Mouse (Mus musculus) limb, embryonic 10.5 days (tissue): ENCODE results near the gene Prss56. TPM values are rescaled to one million over a fixed set of nuclear protein-coding genes. Genes with fewer than 3 reads are reported as not detected.
A peak's percentile ranks its signal among the peaks of the same experiment; 100 is the strongest.

Experiments
- DNase-seq: peaks from one replicate; pipeline ENCODE4 v3.0.0-alpha.2; 2017; ENCODE audit warnings: low spot score
- H3K27ac ChIP-seq: fragments of 300-500 bp; sonication (generic); 2 replicates; pipeline ENCODE4 v1.5.1; 2016; ENCODE audit warnings: mild to moderate bottlenecking
- H3K27me3 ChIP-seq: fragments of 300-500 bp; sonication (generic); 2 replicates; pipeline ENCODE4 v1.6.1; 2016; ENCODE audit warnings: low read depth, mild to moderate bottlenecking; ENCODE audit not compliant: poor library complexity, severe bottlenecking
- H3K36me3 ChIP-seq: fragments of 300-500 bp; sonication (generic); 2 replicates; pipeline ENCODE4 v1.6.1; 2016; ENCODE audit warnings: mild to moderate bottlenecking, moderate library complexity
- H3K4me1 ChIP-seq: fragments of 300-500 bp; sonication (generic); 2 replicates; pipeline ENCODE4 v1.6.1; 2016
- H3K4me3 ChIP-seq: fragments of 300-500 bp; sonication (generic); 2 replicates; pipeline ENCODE4 v1.5.1; 2016; ENCODE audit warnings: mild to moderate bottlenecking, moderate library complexity
- H3K9me3 ChIP-seq: fragments of 300-500 bp; sonication (generic); replicated peaks from 2 replicates; pipeline ENCODE4 v1.6.1; 2016; ENCODE audit warnings: mild to moderate bottlenecking
- WGBS: fragments of 180-500 bp; shearing (Covaris S2); methylation state at CpG from one replicate; pipeline ENCODE4 v1.1.7; 2016; 5-methylcytosine and 5-hydroxymethylcytosine counted together
- polyA plus RNA-seq: library from polyadenylated mRNA; unstranded; fragments of >200 nt; fragmentation: Nextera tagmentation; extraction: Ambion mirVana; gene quantifications from 2 replicates; pipeline ENCODE4 v1.2.1, GENCODE M21; 2016

Prss56 gene
- polyA plus RNA-seq, 1 experiment from 2014 or later = not detected

DNA sequence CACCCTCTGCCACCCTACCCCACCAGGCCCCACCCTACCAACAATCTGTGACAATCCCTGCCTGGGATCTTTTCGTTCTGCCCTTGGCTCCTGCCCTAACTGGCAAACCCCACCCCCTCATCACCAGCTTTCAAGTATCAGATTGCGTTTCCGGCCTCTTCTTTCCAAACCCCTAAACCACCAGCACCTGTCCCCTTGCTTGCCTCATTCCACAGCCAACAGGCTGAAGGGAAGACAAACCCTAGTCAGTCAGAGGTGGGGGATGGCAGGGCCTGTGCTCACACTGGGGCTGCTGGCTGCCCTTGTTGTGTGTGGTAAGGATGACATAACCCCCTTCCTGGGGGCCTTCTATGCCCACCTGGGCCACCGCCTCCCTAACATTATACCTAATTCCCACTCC lies 7.3 kb downstream of the Prss56 start, which contains the start of gene Chrnd:
Chrnd (plus strand) TSS at position 179 of the 400 bp plus-strand sequence.
- H3K27ac ChIP-seq = peak within 1 kb of the TSS; percentile 50; the same call in 1 of the 2 replicates
- H3K9me3 ChIP-seq = no peaks in the 10 kb centered on the region
- H3K36me3 ChIP-seq = no peaks in the 10 kb centered on the region
- WGBS = 28% methylated on average over 4 of the region's 4 CpGs
- peaks cover 51% of the 10 kb centered on the region for H3K27me3 ChIP-seq
- H3K4me1 ChIP-seq = peaks cover 27% of the 10 kb centered on the region
- no peak within 1 kb of the TSS for H3K4me3 ChIP-seq
- DNase-seq = no peak

DNA sequence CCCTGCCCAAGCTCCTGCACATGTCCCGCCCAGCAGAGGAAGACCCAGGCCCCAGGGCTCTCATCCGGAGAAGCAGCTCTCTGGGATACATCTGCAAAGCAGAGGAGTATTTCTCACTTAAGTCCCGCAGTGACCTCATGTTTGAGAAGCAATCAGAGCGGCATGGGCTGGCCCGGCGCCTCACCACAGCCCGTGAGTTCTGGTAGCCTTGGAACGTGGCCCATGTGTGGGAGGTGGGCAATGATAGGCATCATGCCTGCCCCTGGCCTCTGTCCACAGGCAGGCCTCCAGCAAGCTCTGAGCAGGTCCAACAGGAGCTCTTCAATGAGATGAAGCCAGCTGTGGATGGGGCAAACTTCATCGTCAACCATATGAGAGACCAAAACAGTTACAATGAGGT lies 14.2 kb downstream of the Prss56 start:
- WGBS = 82% methylated on average over 9 of the region's 9 CpGs
- no peak for DNase-seq
- no peaks in the 10 kb centered on the region for H3K9me3 ChIP-seq
- H3K4me3 ChIP-seq = no peak overlapping the region
- no peaks in the 10 kb centered on the region for H3K4me1 ChIP-seq
- H3K36me3 ChIP-seq = no peaks in the 10 kb centered on the region
- peaks cover 4% of the 10 kb centered on the region; the same call in 1 of the 2 replicates for H3K27me3 ChIP-seq
- H3K27ac ChIP-seq = no peak overlapping the region

DNA sequence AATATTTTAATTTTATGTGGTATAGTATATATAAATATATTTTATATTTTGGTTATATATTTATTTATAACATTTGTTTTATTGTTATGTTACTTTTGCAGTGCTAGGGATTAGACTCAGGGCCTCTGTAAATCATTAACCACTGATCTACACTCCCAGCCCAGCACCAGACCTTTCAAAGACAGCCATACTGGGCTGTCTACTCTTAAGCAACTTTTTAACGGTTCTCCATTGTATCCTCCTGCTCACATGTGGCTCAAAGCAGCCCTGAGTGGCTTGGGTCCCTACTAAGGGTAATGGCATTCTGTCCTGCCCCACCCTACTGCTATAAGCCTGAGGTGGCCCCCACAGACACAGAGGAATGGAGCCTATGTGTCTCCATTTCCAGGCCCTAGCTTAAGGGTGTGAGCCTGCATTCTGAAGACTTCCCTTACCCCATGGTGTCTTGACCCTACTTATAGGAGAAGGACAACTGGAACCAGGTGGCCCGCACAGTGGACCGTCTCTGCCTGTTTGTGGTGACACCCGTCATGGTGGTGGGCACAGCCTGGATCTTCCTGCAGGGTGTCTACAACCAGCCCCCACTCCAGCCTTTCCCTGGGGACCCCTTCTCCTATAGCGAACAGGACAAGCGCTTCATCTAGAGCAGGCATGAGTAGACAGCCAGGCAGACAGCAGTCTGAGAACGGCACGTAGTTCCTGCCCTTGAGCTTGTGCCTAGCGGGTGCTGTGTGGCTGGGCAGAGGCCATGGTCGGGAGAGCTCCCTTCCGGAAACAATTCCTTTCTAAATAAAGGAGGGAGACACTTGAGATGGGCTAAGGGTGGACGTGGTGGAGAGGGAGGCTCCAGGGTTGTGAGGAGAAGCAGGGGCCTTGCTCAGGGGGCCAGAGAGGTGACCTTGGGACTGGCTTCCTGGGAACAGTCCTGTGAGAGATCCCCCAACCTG lies 15.3 kb downstream of the Prss56 start:
- Histone ChIP-seq H3K36me3 (no peaks in the 10 kb centered on the region), H3K27me3 (no peaks in the 10 kb centered on the region), H3K9me3 (no peaks in the 10 kb centered on the region), H3K4me1 (no peaks in the 10 kb centered on the region), H3K27ac (no peak overlapping the region), H3K4me3 (no peak overlapping the region)
- DNase-seq = no peak
- 86% methylated on average over 12 of the region's 12 CpGs for WGBS

DNA sequence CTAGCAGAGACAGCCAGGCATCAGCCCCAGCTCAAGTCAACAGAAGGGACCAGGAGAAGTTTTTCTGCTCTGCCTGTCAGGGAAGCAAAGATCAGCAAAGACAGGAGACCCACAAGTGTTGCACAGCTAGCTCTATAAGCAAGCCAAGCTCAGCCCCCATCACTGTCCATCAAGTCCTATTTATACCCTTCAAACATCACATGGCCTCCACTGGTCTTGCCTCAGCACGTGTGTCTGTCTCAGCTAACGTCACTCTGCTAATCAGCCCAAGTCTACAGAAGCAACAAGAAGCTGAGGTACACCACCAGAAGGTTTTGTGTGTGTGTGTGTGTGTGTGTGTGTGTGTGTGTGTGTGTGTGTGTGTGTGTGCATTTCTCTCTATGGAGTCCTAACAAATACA lies 17.7 kb downstream of the Prss56 start:
- 84% methylated on average over 2 of the region's 2 CpGs for WGBS
- Histone ChIP-seq H3K9me3 (no peaks in the 10 kb centered on the region), H3K36me3 (no peaks in the 10 kb centered on the region), H3K4me1 (peaks cover 11% of the 10 kb centered on the region), H3K4me3 (no peak overlapping the region), H3K27ac (no peak overlapping the region), H3K27me3 (peaks cover 5% of the 10 kb centered on the region)
- no peak for DNase-seq

DNA sequence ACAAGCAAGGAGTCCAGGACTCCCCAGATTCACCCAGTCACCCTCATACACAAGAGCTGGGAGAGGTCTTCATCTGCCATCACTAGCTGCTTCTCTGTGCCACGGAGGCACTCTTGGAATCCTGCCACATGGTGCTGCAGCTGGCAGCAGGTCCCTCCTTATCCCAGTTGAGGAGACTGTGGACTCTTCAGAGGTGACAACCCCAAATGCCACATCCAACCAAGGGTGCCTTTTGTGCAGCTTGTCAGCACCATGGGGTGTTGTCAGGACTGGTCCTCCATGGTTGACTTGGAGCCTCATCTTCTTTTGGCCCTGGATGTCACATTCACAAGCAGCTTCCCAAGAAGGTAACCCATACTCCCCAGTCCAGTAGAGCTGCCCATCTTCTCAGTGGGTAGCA lies 18.7 kb downstream of the Prss56 start:
- 58% methylated on average over 1 of the region's 1 CpGs for WGBS
- Histone ChIP-seq H3K9me3 (no peaks in the 10 kb centered on the region), H3K4me1 (peaks cover 19% of the 10 kb centered on the region), H3K4me3 (no peak overlapping the region), H3K27ac (no peak overlapping the region), H3K27me3 (peaks cover 15% of the 10 kb centered on the region), H3K36me3 (no peaks in the 10 kb centered on the region)
- no peak for DNase-seq

DNA sequence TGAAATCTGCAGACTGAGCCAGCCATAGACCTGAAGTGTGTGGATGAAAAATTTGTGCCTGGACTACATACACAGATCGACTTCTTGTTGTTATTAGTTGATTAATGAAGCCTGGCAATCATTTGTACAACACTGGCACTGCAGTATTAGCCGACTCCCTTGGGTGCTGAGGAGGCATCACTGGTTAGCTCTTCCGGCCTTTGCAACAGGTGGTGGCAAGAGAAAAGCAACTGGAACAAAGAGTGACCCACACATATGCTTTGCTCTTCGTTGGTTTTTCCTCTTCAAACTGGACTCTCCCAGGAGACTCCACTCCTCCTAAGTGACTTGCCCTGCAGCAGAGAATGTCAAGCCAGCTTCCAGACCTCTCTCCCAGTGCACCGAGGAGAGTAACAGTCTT lies 20.7 kb downstream of the Prss56 start:
- Histone ChIP-seq H3K27ac (no peak overlapping the region), H3K4me1 (peaks cover 19% of the 10 kb centered on the region), H3K9me3 (no peaks in the 10 kb centered on the region), H3K36me3 (no peaks in the 10 kb centered on the region), H3K4me3 (no peak overlapping the region), H3K27me3 (peaks cover 34% of the 10 kb centered on the region)
- DNase-seq = no peak
- WGBS = 82% methylated on average over 5 of the region's 5 CpGs

DNA sequence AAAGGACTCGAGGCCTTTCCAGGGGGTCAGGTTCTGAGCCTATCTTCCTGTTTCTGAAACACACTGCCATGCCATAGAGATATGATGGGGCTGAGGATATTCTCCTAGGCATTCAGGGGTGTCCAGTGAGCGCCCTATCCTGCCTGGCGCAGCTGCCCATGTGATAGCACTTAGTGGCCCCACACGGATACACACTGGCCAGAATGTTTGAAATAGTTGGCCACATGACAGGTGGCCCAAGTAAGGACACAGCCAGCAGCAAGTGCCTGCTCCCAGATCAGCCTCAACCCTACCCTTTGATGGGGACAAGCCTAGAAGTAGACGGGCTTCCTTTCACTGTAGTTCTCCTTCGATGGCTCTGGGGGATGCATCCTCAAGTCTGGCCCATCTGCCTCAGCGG lies 21.4 kb downstream of the Prss56 start, which contains the start of gene Chrng:
Chrng (plus strand) TSS at position 193 of the 400 bp plus-strand sequence.
- WGBS = 86% methylated on average over 7 of the region's 7 CpGs
- Histone ChIP-seq H3K4me1 (peaks cover 19% of the 10 kb centered on the region), H3K9me3 (no peaks in the 10 kb centered on the region), H3K4me3 (no peak within 1 kb of the TSS), H3K36me3 (no peaks in the 10 kb centered on the region), H3K27ac (peak within 1 kb of the TSS; percentile 7; the same call in 1 of the 2 replicates), H3K27me3 (peaks cover 40% of the 10 kb centered on the region)
- DNase-seq = no peak

DNA sequence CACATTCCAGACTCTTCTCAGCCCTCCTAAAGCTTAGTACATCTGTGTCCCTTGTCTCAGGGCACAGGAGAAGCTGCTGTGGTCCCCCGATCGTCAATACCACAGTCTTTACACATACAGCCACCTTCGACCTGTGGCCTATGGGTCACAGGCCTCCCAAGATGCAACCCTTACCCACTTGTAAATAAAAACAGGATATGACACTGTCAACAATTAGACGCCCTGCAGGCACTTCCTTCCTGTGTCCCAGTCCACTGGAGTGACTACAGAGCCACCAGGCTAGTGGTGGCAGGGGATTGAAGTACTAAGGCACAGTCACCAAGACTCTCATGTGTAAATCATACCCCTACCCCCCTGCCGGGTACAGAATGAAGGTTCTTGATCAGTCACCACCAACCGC lies 21.9 kb downstream of the Prss56 start:
- Histone ChIP-seq H3K27ac (peak overlapping the region; percentile 7; the same call in 1 of the 2 replicates), H3K36me3 (no peaks in the 10 kb centered on the region), H3K27me3 (peaks cover 40% of the 10 kb centered on the region), H3K4me1 (peaks cover 19% of the 10 kb centered on the region), H3K9me3 (no peaks in the 10 kb centered on the region), H3K4me3 (no peak overlapping the region)
- no peak for DNase-seq
- 57% methylated on average over 6 of the region's 6 CpGs for WGBS

DNA sequence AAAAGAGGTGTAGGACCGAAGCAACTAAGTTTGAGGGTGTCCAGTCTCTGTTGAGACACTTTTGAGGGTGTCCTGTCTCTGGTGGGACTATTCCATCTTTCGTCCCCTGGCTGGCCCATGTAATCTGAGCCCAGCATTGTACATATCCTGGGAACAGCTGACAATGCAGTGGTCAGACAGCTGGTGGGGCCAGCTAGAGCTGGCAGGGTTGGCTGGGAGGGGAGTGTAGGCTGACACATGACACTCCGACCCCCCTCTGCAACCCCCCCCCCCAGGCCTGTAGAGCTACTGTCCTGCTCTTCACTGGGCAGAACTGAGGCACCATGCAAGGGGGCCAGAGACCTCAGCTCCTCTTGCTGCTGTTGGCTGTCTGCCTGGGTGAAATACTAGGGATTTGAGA lies 22.4 kb downstream of the Prss56 start:
- peaks cover 19% of the 10 kb centered on the region for H3K4me1 ChIP-seq
- no peak overlapping the region for H3K4me3 ChIP-seq
- no peak for DNase-seq
- no peaks in the 10 kb centered on the region for H3K9me3 ChIP-seq
- 35% methylated on average over 3 of the region's 3 CpGs for WGBS
- peaks cover 40% of the 10 kb centered on the region for H3K27me3 ChIP-seq
- H3K27ac ChIP-seq = peak overlapping the region; percentile 7; the same call in 1 of the 2 replicates
- no peaks in the 10 kb centered on the region for H3K36me3 ChIP-seq

DNA sequence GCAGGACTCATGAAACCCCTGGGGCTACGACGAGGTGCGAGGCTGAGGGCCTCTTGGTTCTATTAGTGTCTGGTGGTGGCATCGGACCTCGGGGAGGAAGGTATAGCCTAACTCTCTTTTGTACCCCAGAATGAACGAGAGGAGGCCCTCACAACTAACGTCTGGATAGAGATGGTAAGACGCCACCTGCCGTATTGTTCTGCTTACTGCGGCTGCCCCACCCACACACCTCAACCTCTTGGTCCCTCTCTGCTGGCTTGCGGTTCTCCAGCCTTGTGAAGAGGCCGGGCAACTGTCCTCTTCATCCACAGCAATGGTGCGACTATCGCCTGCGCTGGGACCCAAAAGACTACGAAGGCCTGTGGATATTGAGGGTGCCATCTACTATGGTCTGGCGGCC lies 23.2 kb downstream of the Prss56 start:
- H3K4me1 ChIP-seq = peaks cover 19% of the 10 kb centered on the region
- 18% methylated on average over 17 of the region's 17 CpGs for WGBS
- no peaks in the 10 kb centered on the region for H3K9me3 ChIP-seq
- no peaks in the 10 kb centered on the region for H3K36me3 ChIP-seq
- no peak overlapping the region for H3K27ac ChIP-seq
- DNase-seq = no peak
- H3K4me3 ChIP-seq = peak overlapping the region; percentile 11; the same call in 1 of the 2 replicates
- H3K27me3 ChIP-seq = peaks cover 40% of the 10 kb centered on the region

DNA sequence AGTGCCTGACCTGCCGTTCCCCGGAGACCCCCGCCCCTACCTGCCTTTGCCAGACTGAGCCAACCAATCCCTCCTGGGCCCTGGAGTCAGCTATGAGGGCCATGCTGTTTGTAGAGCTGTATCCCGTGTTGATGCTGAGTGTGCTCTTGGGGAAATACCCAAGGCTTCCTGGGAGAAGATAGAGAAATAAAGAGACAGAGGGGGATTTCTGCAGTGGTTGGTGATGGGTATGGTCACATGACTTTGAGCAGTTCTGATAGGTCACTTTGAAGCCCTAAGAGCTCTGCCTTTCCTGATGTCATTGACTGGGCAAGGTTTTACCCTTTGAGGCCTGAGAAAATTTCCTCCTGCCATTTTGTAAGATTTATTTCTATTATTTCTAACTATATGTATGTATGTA lies 28.3 kb downstream of the Prss56 start:
- Histone ChIP-seq H3K4me1 (peaks cover 25% of the 10 kb centered on the region), H3K9me3 (no peaks in the 10 kb centered on the region), H3K4me3 (no peak overlapping the region), H3K27ac (no peak overlapping the region), H3K27me3 (peaks cover 29% of the 10 kb centered on the region), H3K36me3 (peaks cover 6% of the 10 kb centered on the region; the same call in 1 of the 2 replicates)
- DNase-seq = no peak
- 84% methylated on average over 4 of the region's 4 CpGs for WGBS

DNA sequence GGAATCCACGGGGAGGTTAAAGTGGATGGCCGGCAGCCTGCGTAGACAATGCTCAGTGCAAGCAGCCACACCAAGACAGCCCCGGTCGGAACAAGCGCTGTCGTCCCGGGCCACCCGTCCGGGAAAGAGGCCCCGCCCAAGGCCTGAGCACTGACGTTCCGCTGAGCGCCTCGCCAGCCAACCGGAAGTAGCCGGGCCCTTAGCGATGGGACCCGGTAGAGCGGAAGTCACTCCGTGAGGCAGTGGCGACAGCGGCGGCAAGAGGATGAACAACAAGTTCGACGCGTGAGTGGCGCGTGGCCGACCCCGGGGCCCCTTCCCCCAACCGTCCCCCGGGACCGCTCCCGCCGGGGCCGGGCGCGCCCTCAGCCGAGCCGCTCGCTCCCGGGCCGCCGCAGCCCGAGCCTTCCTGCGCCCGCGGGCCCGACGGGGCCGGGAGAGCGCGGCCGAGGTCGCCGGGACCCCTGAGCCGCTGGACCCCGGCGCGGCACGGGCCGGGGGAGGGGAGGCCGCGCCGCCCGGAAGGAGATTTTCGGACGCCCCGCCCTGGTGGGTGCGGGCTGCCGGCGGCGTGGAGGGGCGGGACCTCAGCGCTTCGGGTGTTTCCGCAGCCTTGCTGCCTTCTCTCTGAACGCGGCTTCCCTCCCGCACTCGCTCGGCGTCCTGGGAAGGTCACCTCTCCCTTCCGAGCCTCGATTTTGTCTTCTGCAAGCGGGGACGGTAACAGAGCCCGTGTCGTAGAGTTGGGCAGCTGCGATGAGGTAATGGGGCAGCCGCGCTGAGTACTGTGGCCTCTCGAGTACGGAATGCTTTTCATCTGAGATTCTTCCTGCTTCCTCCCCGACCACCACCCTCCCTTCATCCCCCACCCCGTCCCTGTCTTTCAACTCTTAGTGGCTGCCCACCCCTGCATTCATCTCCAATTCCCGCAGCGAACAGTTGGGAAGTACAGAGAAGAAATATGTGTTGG lies 30.9 kb downstream of the Prss56 start, which contains the start of gene Eif4e2:
Eif4e2 (plus strand) TSS at position 180 of the 970 bp plus-strand sequence.
- Histone ChIP-seq H3K27ac (peak within 1 kb of the TSS; percentile 99), H3K36me3 (peaks cover 30% of the 10 kb centered on the region), H3K27me3 (peaks cover 4% of the 10 kb centered on the region; the same call in 1 of the 2 replicates), H3K9me3 (no peaks in the 10 kb centered on the region), H3K4me1 (peaks cover 24% of the 10 kb centered on the region), H3K4me3 (peak within 1 kb of the TSS; percentile 88)
- under 1% methylated on average over 98 of the region's 99 CpGs for WGBS
- peak; percentile 97 for DNase-seq
